Mouse (Mus musculus) natural killer cell, adult 2 months (primary cell): ENCODE results near the gene Fam214a.

Experiments
- DNase-seq, 2 experiments: peaks; one replicate each; pipeline ENCODE4 v3.0.0; 2022; ENCODE audit warnings: low spot score in 2 of 2

Fam214a gene

GRCm38 (mm10) chr9:74951491-74951890, 1.2 kb upstream of the Fam214a start:
- peak; percentile 12 to 39 for DNase-seq

- DNase-seq = peak; percentile 38 to 49
Observed at GRCm38 (mm10) chr9:74952106-74952505, 578 bp upstream of the Fam214a start.

- peak; percentile 64 to 76 for DNase-seq
Observed at GRCm38 (mm10) chr9:74953265-74953958, 728 bp downstream of the Fam214a start.

GRCm38 (mm10) chr9:74953959-74954279, 1.2 kb downstream of the Fam214a start:
- no peak for DNase-seq

- DNase-seq = no peak
Observed at GRCm38 (mm10) chr9:74954387-74954786, 1.7 kb downstream of the Fam214a start.

- no peak for DNase-seq
Observed at GRCm38 (mm10) chr9:74960630-74961029, 7.9 kb downstream of the Fam214a start.

- no peak for DNase-seq
Observed at GRCm38 (mm10) chr9:74961073-74961575, 8.4 kb downstream of the Fam214a start.

GRCm38 (mm10) chr9:74963953-74964352, 11.3 kb downstream of the Fam214a start:
- DNase-seq = no peak

- peak; percentile 26 to 70 for DNase-seq
Observed at GRCm38 (mm10) chr9:74964866-74965384, 12.2 kb downstream of the Fam214a start.

- DNase-seq = no peak
Observed at GRCm38 (mm10) chr9:74966200-74966599, 13.5 kb downstream of the Fam214a start.

GRCm38 (mm10) chr9:74968647-74969428, 16.2 kb downstream of the Fam214a start:
- DNase-seq = no peak

- no peak for DNase-seq
Observed at GRCm38 (mm10) chr9:74970591-74970990, 17.9 kb downstream of the Fam214a start.

GRCm38 (mm10) chr9:74971191-74971976, 18.7 kb downstream of the Fam214a start:
- no peak for DNase-seq

GRCm38 (mm10) chr9:74972736-74973135, 20.1 kb downstream of the Fam214a start:
- no peak for DNase-seq

- DNase-seq = no peak
Observed at GRCm38 (mm10) chr9:74973154-74973553, 20.5 kb downstream of the Fam214a start.

- DNase-seq = no peak
Observed at GRCm38 (mm10) chr9:74974758-74975157, 22.1 kb downstream of the Fam214a start.

- peak; percentile 4 to 29 for DNase-seq
Observed at GRCm38 (mm10) chr9:74975416-74975815, 22.7 kb downstream of the Fam214a start.

GRCm38 (mm10) chr9:74975911-74976563, 23.4 kb downstream of the Fam214a start:
- peak; percentile 76 to 79 for DNase-seq

- DNase-seq = no peak
Observed at GRCm38 (mm10) chr9:74977251-74977650, 24.6 kb downstream of the Fam214a start.

- no peak for DNase-seq
Observed at GRCm38 (mm10) chr9:74977962-74978361, 25.3 kb downstream of the Fam214a start.

GRCm38 (mm10) chr9:74978868-74979267, 26.2 kb downstream of the Fam214a start:
- no peak for DNase-seq
